In the genomic region with DNA sequence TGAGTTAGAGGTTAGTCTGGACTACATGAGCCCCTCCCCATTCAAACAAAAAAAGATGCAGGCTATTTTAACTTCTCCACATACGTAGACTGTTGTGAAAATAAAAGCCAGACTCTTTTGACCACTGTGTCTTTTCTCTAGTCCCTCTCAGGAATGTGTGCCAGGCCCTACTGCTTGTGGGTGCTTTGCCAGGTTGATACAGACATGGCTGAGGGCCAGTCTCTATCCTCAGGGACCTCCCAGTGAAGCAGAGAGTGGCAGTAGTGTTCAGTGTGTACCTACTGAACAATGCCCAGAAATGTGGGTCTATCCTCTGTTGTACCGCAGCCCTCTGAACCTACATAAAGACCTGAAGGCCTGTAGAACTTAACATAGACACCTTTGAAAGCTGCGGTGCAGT, we compare ENCODE assay signal across 13 mouse cellular contexts.
"Had no signal": no experiment of that assay in that cellular context is flagged by ENCODE, and none has a peak within 500 bp of the region (broad histone marks: within the 10 kb centered on the region; RNA-seq: fewer than 3 reads in every experiment).

No protein-coding gene starts in this region.

- H3K9me3 ChIP-seq: kidney, embryonic 15.5 days; limb, embryonic 15.5 days; liver, embryonic 12.5 days; lung, embryonic 15.5 days; midbrain, embryonic 12.5 days; neural tube, embryonic 15.5 days had no signal

- H3K27me3 ChIP-seq: kidney, embryonic 15.5 days; limb, embryonic 15.5 days; liver, embryonic 12.5 days; lung, embryonic 15.5 days; neural tube, embryonic 15.5 days had no signal

- ATAC-seq: liver, embryonic 12.5 days had no signal

- H3K36me3 ChIP-seq: limb, embryonic 15.5 days; lung, embryonic 15.5 days; midbrain, embryonic 12.5 days; neural tube, embryonic 15.5 days had no signal

- H3K9ac ChIP-seq: kidney, embryonic 15.5 days; limb, embryonic 15.5 days; liver, embryonic 12.5 days; lung, embryonic 15.5 days; midbrain, embryonic 12.5 days; neural tube, embryonic 15.5 days had no signal

- H3K4me1 ChIP-seq: kidney, embryonic 15.5 days; limb, embryonic 15.5 days; liver, embryonic 12.5 days; lung, embryonic 15.5 days; midbrain, embryonic 12.5 days; neural tube, embryonic 15.5 days had no signal

- H3K4me2 ChIP-seq: kidney, embryonic 15.5 days; limb, embryonic 15.5 days; liver, embryonic 12.5 days; lung, embryonic 15.5 days; midbrain, embryonic 12.5 days; neural tube, embryonic 15.5 days had no signal

- H3K4me3 ChIP-seq: kidney, embryonic 15.5 days; limb, embryonic 15.5 days; liver, embryonic 12.5 days; lung, embryonic 15.5 days; midbrain, embryonic 12.5 days; myocyte; neural tube, embryonic 15.5 days had no signal

- DNase-seq: kidney, postnatal 14 days; lung, postnatal 14 days; right cerebral cortex, adult 18-20 months; right cerebral cortex, postnatal 25 days; thymus, adult 18-20 months; thymus, postnatal 14 days had no signal

- H3K27ac ChIP-seq: kidney, embryonic 15.5 days; limb, embryonic 15.5 days; liver, embryonic 12.5 days; lung, embryonic 15.5 days; midbrain, embryonic 12.5 days; neural tube, embryonic 15.5 days had no signal
